Mouse (Mus musculus) spleen, adult 2 months (tissue): ENCODE results near the gene Polr2e.

Experiments used
- CTCF ChIP-seq: fragments of 200-500 bp; IDR thresholded peaks from 2 replicates; pipeline ENCODE4 v1.5.1; 2011; ENCODE audit warnings: mild to moderate bottlenecking, inconsistent platforms; ENCODE audit not compliant: insufficient read depth, insufficient read length, insufficient replicate concordance; ENCODE audit errors: extremely low read depth
- POLR2A ChIP-seq: fragments of 200-500 bp; IDR thresholded peaks from 2 replicates; pipeline ENCODE4 v1.6.1; 2011; ENCODE audit warnings: low read depth, low read length, inconsistent platforms

DNA sequence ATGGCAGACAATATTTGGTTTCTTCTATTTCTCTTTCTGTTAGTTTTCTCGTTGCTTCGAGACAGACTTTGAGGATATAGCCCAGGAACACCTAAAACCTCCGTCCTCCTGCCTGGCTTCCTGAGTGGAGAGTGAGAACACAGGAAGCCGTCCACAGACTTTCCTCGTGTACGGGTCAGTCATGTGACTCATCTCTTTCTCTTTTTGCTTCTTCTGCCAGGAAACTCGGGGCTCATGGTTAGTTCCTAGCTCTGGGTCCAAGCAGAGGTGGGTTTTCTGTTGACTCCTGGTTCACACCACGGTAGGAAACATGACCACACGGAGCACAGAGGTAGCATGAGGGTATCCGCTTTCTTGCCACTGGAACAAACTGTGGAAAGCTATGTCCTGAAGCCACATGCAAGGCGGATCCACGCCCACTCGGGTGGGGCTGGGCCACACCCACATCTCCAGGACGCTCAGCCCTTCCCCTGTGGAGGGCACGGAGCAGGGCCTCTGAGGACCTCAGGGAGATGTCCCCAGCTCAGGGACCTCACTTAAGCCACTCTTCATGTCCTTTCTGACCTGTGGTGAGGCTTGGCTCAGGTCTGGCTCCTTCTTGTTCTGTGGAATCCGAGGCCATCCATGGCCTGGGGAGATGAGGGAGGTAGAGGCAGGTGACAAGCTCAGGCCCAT, 40.9 kb upstream of the Polr2e start:
- TF ChIP-seq CTCF, result no peak
- no peak for TF ChIP-seq POLR2A
